32 mouse cellular contexts compared by ENCODE assay signal in the genomic region with DNA sequence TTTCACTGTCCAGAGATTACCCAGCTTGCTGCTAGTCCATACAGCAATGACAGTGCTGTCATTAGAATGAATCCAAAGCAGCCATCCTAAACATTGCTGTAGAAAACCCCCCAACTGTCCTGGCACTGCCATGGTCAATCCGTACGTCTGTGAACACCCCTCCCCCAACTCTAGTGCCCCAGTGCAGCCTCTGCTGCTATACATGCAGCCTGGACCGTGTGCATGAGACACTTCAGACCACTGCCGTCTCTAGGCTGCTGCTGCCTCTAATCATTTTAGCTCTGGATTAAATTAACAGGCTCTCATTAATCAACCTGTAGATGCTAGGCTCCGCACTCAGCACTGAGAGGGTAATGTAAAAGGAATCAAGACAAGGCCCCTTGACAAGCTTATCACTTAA. TPM values are rescaled to one million over a fixed set of nuclear protein-coding genes. Genes with fewer than 3 reads are reported as not detected.
DNase-seq lines count a peak whose midpoint lies in the region; ATAC-seq and TF ChIP-seq lines count a peak whose summit lies in the region.
"Had no signal": no experiment of that assay in that cellular context is flagged by ENCODE, and none has a peak within 500 bp of the region (broad histone marks: within the 10 kb centered on the region; RNA-seq: fewer than 3 reads in every experiment).

No protein-coding gene starts in this region.

- 33% methylated on average over 5 of the region's 5 CpGs for WGBS in heart, embryonic 10.5 days
- 17% methylated on average over 5 of the region's 5 CpGs for WGBS in heart, embryonic 13.5 days
- WGBS in heart, embryonic 16.5 days, result 14% methylated on average over 5 of the region's 5 CpGs

- peaks cover 30% of the 10 kb centered on the region for H3K4me1 ChIP-seq in heart, embryonic 10.5 days
- peaks cover 36% of the 10 kb centered on the region for H3K4me1 ChIP-seq in heart, embryonic 13.5 days
- H3K4me1 ChIP-seq in heart, embryonic 16.5 days (ENCODE audit: control insufficient read depth, insufficient read depth, low read length), result peaks cover 11% of the 10 kb centered on the region
- no peaks in the 10 kb centered on the region for H3K4me1 ChIP-seq in testis, adult 2 months (ENCODE audit: control insufficient read depth, insufficient read depth, low read length)
- H3K4me1 ChIP-seq: embryonic facial prominence, embryonic 13.5 days; forebrain, embryonic 15.5 days had no signal

- intact Hi-C loops in heart, postnatal 14 days (cut with DNase I), result loop anchor here (10.0 kb wide), 1 partner anchor 122 kb away; no protein-coding TSS in a partner anchor
- intact Hi-C loops in heart, postnatal 36 days (cut with DNase I), result no loop called here

- peak overlapping the region; percentile 5; the same call in 1 of the 2 replicates for H3K9ac ChIP-seq in heart, embryonic 13.5 days
- H3K9ac ChIP-seq in heart, embryonic 16.5 days (ENCODE audit: low read length), result no peak overlapping the region
- H3K9ac ChIP-seq: embryonic facial prominence, embryonic 13.5 days; forebrain, embryonic 12.5 days; forebrain, embryonic 15.5 days; hindbrain, embryonic 14.5 days had no signal

- no peak for TF ChIP-seq CTCF in testis, adult 2 months (IDR thresholded peaks at IDR 0.05; ENCODE audit: control insufficient read depth, insufficient read depth, insufficient replicate concordance, low read depth, low read length)

- peak overlapping the region; percentile 29 for H3K4me3 ChIP-seq in heart, embryonic 10.5 days
- no peak overlapping the region for H3K4me3 ChIP-seq in heart, embryonic 13.5 days
- no peak overlapping the region for H3K4me3 ChIP-seq in heart, embryonic 16.5 days (ENCODE audit: low read length)
- peak overlapping the region; percentile 70 for H3K4me3 ChIP-seq in testis, adult 2 months (ENCODE audit: control insufficient read depth, low read depth, low read length)
- H3K4me3 ChIP-seq: embryonic facial prominence, embryonic 10.5 days; embryonic facial prominence, embryonic 13.5 days; erythroblast, embryonic 14.5 days; forebrain, embryonic 12.5 days; forebrain, embryonic 15.5 days had no signal

- H3K27ac ChIP-seq in heart, embryonic 10.5 days, result peak overlapping the region; percentile 74
- peak overlapping the region; percentile 41 for H3K27ac ChIP-seq in heart, embryonic 13.5 days (replicated peaks)
- no peak overlapping the region for H3K27ac ChIP-seq in heart, embryonic 16.5 days (ENCODE audit: low read length)
- H3K27ac ChIP-seq in testis, adult 2 months (ENCODE audit: control insufficient read depth, insufficient read depth, low read depth, low read length), result no peak overlapping the region
- H3K27ac ChIP-seq: embryonic facial prominence, embryonic 10.5 days; embryonic facial prominence, embryonic 13.5 days; forebrain, embryonic 12.5 days; forebrain, embryonic 15.5 days; hindbrain, embryonic 14.5 days; hindbrain, postnatal 0 days had no signal

- H3K9me3 ChIP-seq in heart, embryonic 10.5 days, result no peaks in the 10 kb centered on the region
- peaks cover 2% of the 10 kb centered on the region; the same call in 1 of the 2 replicates for H3K9me3 ChIP-seq in heart, embryonic 13.5 days
- no peaks in the 10 kb centered on the region; the same call in 1 of the 2 replicates for H3K9me3 ChIP-seq in heart, embryonic 16.5 days (replicated peaks; ENCODE audit: control insufficient read depth, low read length)
- H3K9me3 ChIP-seq: embryonic facial prominence, embryonic 10.5 days; embryonic facial prominence, embryonic 13.5 days; forebrain, embryonic 12.5 days; forebrain, embryonic 15.5 days had no signal

- TF ChIP-seq POLR2A in testis, adult 2 months (IDR thresholded peaks at IDR 0.05; ENCODE audit: control insufficient read depth, low read depth, low read length), result no peak

- DNase-seq in heart, embryonic 10.5 days (ENCODE audit: low spot score), result no peak
- no peak for DNase-seq in heart, postnatal 4 days
- no peak for DNase-seq in heart, postnatal 14 days
- DNase-seq in heart, postnatal 36 days, result no peak
- DNase-seq in testis, postnatal 14 days (ENCODE audit: low spot score), result no peak
- DNase-seq: adrenal gland, adult 8-10 months; adrenal gland, postnatal 25 days; cerebellum, adult 11-12 months; cerebellum, adult 8-10 months; cerebellum, postnatal 10 days; cerebellum, postnatal 36 days; embryo, embryonic 11 days; gastrocnemius, postnatal 25 days; kidney, adult 18-20 months had no signal

- H3K4me2 ChIP-seq in heart, embryonic 13.5 days, result peak overlapping the region; percentile 16; the same call in 1 of the 2 replicates
- H3K4me2 ChIP-seq in heart, embryonic 16.5 days (ENCODE audit: low read depth, low read length), result peak overlapping the region; percentile 40
- H3K4me2 ChIP-seq: embryonic facial prominence, embryonic 13.5 days; forebrain, embryonic 12.5 days; forebrain, embryonic 15.5 days; hindbrain, embryonic 14.5 days had no signal

- ATAC-seq in heart, embryonic 13.5 days (ENCODE audit: extremely low read depth, insufficient number of reproducible peaks, low FRiP score, low TSS enrichment), result no peak; the same call in 1 of the 2 replicates
- peak; percentile 58 for ATAC-seq in heart, embryonic 16.5 days (replicated peaks; ENCODE audit: extremely low read depth, insufficient read depth, low FRiP score)
- ATAC-seq: activated CD4-positive, CD25-positive, alpha-beta regulatory T cell, adult 4 months; forebrain, embryonic 15.5 days; hindbrain, postnatal 0 days; inflammation-experienced regulatory T-cells, adult 6 months; intestine, embryonic 16.5 days had no signal

- H3K27me3 ChIP-seq in heart, embryonic 10.5 days (ENCODE audit: insufficient read depth, poor library complexity, severe bottlenecking), result peaks cover 7% of the 10 kb centered on the region; the same call in 1 of the 2 replicates
- 0 out of 2 replicates have a peak, but pooled peaks cover 11% of the 10 kb centered on the region for H3K27me3 ChIP-seq in heart, embryonic 13.5 days (replicated peaks)
- no peaks in the 10 kb centered on the region for H3K27me3 ChIP-seq in heart, embryonic 16.5 days (ENCODE audit: control insufficient read depth, insufficient read depth, low read length)
- no peaks in the 10 kb centered on the region for H3K27me3 ChIP-seq in testis, adult 2 months (ENCODE audit: control insufficient read depth, insufficient read depth, low read length)
- H3K27me3 ChIP-seq: forebrain, embryonic 15.5 days had no signal

- H3K36me3 ChIP-seq in heart, embryonic 10.5 days, result no peaks in the 10 kb centered on the region
- no peaks in the 10 kb centered on the region for H3K36me3 ChIP-seq in heart, embryonic 13.5 days
- H3K36me3 ChIP-seq in heart, embryonic 16.5 days (ENCODE audit: control insufficient read depth, insufficient read depth), result no peaks in the 10 kb centered on the region
- H3K36me3 ChIP-seq in testis, adult 2 months (ENCODE audit: control insufficient read depth, insufficient read depth, low read length), result no peaks in the 10 kb centered on the region
- H3K36me3 ChIP-seq: embryonic facial prominence, embryonic 10.5 days; embryonic facial prominence, embryonic 13.5 days; forebrain, embryonic 12.5 days; forebrain, embryonic 15.5 days had no signal

RNA-seq across cellular contexts. Expression of a gene that starts 25.1 kb away (rescaled TPM):
- polyA plus RNA-seq in heart, embryonic 10.5 days (2016; fragmentation: Nextera tagmentation; extraction: Ambion mirVana), result 0.49 and 0.65 TPM in 2 replicates
- not detected for total RNA-seq in heart, postnatal 4 days (2021)
- polyA plus RNA-seq in heart, embryonic 13.5 days (2015; fragmentation: Nextera tagmentation; extraction: Ambion mirVana), result 0.27 and 0.34 TPM in 2 replicates
- total RNA-seq in heart, postnatal 14 days (2021), result not detected
- 0.10 and 0.16 TPM in 2 replicates for polyA plus RNA-seq in heart, embryonic 16.5 days (2015; fragmentation: Nextera tagmentation; extraction: Ambion mirVana)
- not detected for total RNA-seq in heart, postnatal 36 days (2021)
- polyA plus RNA-seq in testis, adult 2 months (2012; rRNA removed), result 0.10 and 0.30 TPM in 2 replicates
- total RNA-seq: adrenal gland, postnatal 25 days; ES-E14; gastrocnemius, adult 8-10 months; heart, adult 8-10 months had no signal
- polyA plus RNA-seq: activated CD4-positive, CD25-positive, alpha-beta regulatory T cell, adult 4 months; embryonic facial prominence, embryonic 10.5 days; forebrain, embryonic 12.5 days; gonadal fat pad, adult 2 months; hindbrain, embryonic 11.5 days; inflammation-experienced regulatory T-cells, adult 6 months had no signal

RNA-seq across cellular contexts. Expression of a gene that starts 33.2 kb away (rescaled TPM):
- polyA plus RNA-seq in heart, embryonic 10.5 days (2016; fragmentation: Nextera tagmentation; extraction: Ambion mirVana), result 3.9 and 4.4 TPM in 2 replicates
- total RNA-seq in heart, postnatal 4 days (2021), result 10 to 100 TPM; 28.9 to 30.7 TPM
- 4.0 and 4.7 TPM in 2 replicates for polyA plus RNA-seq in heart, embryonic 13.5 days (2015; fragmentation: Nextera tagmentation; extraction: Ambion mirVana)
- 10 to 100 TPM; 37.8 to 38.0 TPM for total RNA-seq in heart, postnatal 14 days (2021)
- 3.8 and 4.3 TPM in 2 replicates for polyA plus RNA-seq in heart, embryonic 16.5 days (2015; fragmentation: Nextera tagmentation; extraction: Ambion mirVana)
- total RNA-seq in heart, postnatal 36 days (2021), result 10 to 100 TPM; 48.0 to 48.6 TPM
- 2.9 and 3.2 TPM in 2 replicates for polyA plus RNA-seq in testis, adult 2 months (2012; rRNA removed)

RNA-seq across cellular contexts. Expression of a gene that starts 47.8 kb away (rescaled TPM):
- polyA plus RNA-seq in heart, embryonic 10.5 days (2016; fragmentation: Nextera tagmentation; extraction: Ambion mirVana), result 2.3 and 2.8 TPM in 2 replicates
- 1 to 10 TPM in 1 of 2 experiments, under 1 TPM in 1; 0.92 to 1.4 TPM for total RNA-seq in heart, postnatal 4 days (2021)
- 0.71 and 1.1 TPM in 2 replicates for polyA plus RNA-seq in heart, embryonic 13.5 days (2015; fragmentation: Nextera tagmentation; extraction: Ambion mirVana)
- total RNA-seq in heart, postnatal 14 days (2021), result 1 to 10 TPM; 1.0 to 1.2 TPM
- polyA plus RNA-seq in heart, embryonic 16.5 days (2015; fragmentation: Nextera tagmentation; extraction: Ambion mirVana), result 0.18 and 0.59 TPM in 2 replicates
- total RNA-seq in heart, postnatal 36 days (2021), result 1 to 10 TPM; 1.2 to 1.4 TPM
- polyA plus RNA-seq in testis, adult 2 months (2012; rRNA removed), result 25.6 and 38.9 TPM in 2 replicates
- total RNA-seq: gastrocnemius, adult 8-10 months had no signal
- polyA plus RNA-seq: activated CD4-positive, CD25-positive, alpha-beta regulatory T cell, adult 4 months; erythroblast, embryonic 14.5 days; hindbrain, embryonic 11.5 days; inflammation-experienced regulatory T-cells, adult 6 months; intestine, embryonic 16.5 days had no signal

Comparison
In these comparisons a context has a peak if more than half of its experiments do, and no peak if none do; other contexts are left out.
1. H3K27ac ChIP-seq: peak in heart, embryonic 10.5 days (single experiment) and heart, embryonic 13.5 days (single experiment); none in heart, embryonic 16.5 days (single experiment) and testis, adult 2 months (single experiment).
2. H3K4me3 ChIP-seq: peak in heart, embryonic 10.5 days (single experiment) and testis, adult 2 months (single experiment); none in heart, embryonic 13.5 days (single experiment) and heart, embryonic 16.5 days (single experiment).